Mouse (Mus musculus) ES-Bruce4 (cell line): ENCODE measurements around the gene B3gnt2.

Experiments
- CTCF ChIP-seq: IDR thresholded peaks from one replicate; pipeline ENCODE4 v1.8.1; 2011; ENCODE audit warnings: low read depth, low read length
- EP300 ChIP-seq: IDR thresholded peaks from 2 replicates; pipeline ENCODE4 v1.6.1; 2011; ENCODE audit warnings: low read depth, low read length; ENCODE audit not compliant: insufficient read depth
- POLR2A ChIP-seq: IDR thresholded peaks from one replicate; pipeline ENCODE4 v1.8.1; 2011; ENCODE audit warnings: low read length; ENCODE audit not compliant: insufficient read depth

DNA sequence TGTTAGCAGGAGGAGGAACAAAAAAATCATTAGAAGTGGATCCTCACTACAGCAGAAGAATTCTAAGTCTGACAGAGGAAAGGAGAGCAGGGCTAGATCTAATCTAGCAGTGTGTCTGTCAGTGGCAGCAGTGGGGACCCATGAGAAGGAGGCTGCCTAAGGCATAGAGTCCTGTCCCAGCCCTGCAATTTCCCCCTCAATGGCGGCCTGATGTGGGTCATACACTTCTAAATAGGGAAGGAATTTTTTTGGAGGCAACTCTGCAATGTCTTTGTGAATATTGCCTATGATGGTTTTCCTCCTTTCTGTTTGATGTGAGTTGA is 66.9 kb downstream of the B3gnt2 start:
- no peak for TF ChIP-seq POLR2A
- TF ChIP-seq CTCF = no peak
- no peak for TF ChIP-seq EP300
